Mouse (Mus musculus): ENCODE results near the gene Antxr1. TPM values are rescaled to one million over a fixed set of nuclear protein-coding genes. Genes with fewer than 3 reads are reported as not detected.
"Not testable (repeated sequence)": the region's sequence is repeated elsewhere in the genome, so short reads cannot be mapped to it uniquely, and the experiment has no call there.

Gene Antxr1
- total RNA-seq, 2 experiments from 2014 or later, result 15.4 to 16.5 TPM

- DNase-seq (ENCODE audit: low spot score in 2 of 2), result no peak
These were observed 232.3 kb downstream of the Antxr1 start for GRCm38 (mm10) chr6:87103314-87103713.

- peak; percentile 19 to 23 for DNase-seq (ENCODE audit: low spot score in 2 of 2)
These were observed 233.2 kb downstream of the Antxr1 start for GRCm38 (mm10) chr6:87102421-87102911.

GRCm38 (mm10) chr6:87101955-87102353, 233.7 kb downstream of the Antxr1 start:
- peak; percentile 14 to 29 for DNase-seq (ENCODE audit: low spot score in 2 of 2)

GRCm38 (mm10) chr6:87101281-87101954, 234.2 kb downstream of the Antxr1 start:
- peak; percentile 90 to 93 for DNase-seq (ENCODE audit: low spot score in 2 of 2)

- peak; percentile 19 to 22 for DNase-seq (ENCODE audit: low spot score in 2 of 2)
These were observed 235.2 kb downstream of the Antxr1 start for GRCm38 (mm10) chr6:87100297-87101020.

DNA sequence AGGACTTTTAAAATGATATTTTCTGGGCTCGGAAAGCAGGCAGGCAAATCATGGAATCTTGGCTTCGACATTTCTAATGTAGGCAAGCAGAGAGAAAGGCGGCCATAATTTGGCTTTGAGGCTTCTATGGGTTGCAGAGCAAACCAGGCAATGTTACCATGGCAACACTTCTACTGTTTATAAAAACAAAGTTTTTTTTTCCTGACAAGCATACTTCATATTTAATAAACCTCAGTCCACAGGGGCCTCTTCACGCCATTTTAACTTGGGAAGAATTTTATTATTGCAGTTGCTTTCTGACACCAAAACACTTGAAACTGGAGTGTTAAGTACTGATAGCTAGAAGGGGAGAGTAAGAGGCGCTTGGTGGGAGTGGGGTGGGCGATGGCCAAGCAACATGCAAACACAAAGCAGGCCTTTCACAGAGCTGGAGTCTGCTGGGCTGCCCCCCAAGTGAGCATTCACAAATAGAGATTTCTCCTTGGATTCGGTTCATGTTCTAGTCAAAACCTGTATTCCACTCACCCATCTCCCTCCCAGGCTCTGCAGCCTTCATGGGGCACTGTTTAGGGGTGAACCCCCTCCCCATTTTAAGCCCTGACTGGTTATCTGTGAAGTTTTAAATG, 235.8 kb downstream of the Antxr1 start:
- peak; percentile 40 to 47 for DNase-seq (ENCODE audit: low spot score in 2 of 2)

GRCm38 (mm10) chr6:87099261-87099660, 236.4 kb downstream of the Antxr1 start:
- DNase-seq (ENCODE audit: low spot score in 2 of 2), result no peak

GRCm38 (mm10) chr6:87093631-87094030, 242.0 kb downstream of the Antxr1 start:
- DNase-seq (ENCODE audit: low spot score in 2 of 2), result not testable (repeated sequence)

DNA sequence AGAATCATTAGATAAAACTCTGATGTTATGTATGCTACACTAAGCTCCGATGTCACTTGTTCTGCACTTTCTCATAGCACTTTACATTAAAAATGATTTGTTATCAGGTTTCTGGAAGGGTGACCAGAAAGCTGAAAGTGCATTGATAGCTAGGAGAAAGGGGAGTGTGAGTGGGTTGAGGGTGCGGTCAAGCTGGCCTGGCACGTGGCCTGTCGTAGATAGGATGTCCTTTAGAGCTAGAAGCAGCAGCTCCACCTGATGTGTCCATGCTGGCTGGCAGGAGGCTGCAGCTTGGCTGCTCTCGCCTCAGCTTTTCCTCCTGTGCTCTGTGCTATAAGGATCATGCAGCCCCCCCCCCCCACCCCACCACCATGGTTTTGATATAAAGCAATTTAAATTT, 243.1 kb downstream of the Antxr1 start:
- DNase-seq (ENCODE audit: low spot score in 2 of 2), result no peak

- no peak for DNase-seq (ENCODE audit: low spot score in 2 of 2)
These were observed 244.7 kb downstream of the Antxr1 start for GRCm38 (mm10) chr6:87090877-87091276.

- no peak for DNase-seq (ENCODE audit: low spot score in 2 of 2)
These were observed 247.3 kb downstream of the Antxr1 start for GRCm38 (mm10) chr6:87088356-87088755.

GRCm38 (mm10) chr6:87085026-87085425, 250.6 kb downstream of the Antxr1 start:
- no peak for DNase-seq (ENCODE audit: low spot score in 2 of 2)

Other genes with a start within 250 kb of the Antxr1 start
- not detected for gene D6Ertd527e, start 231.1 kb downstream of the Antxr1 start, total RNA-seq (2021)
- gene Gkn1, start 15.1 kb upstream of the Antxr1 start, total RNA-seq (2021), result not detected
- gene Gkn2, start 37.5 kb upstream of the Antxr1 start, total RNA-seq (2021), result not detected
- gene Gkn3, start 53.1 kb upstream of the Antxr1 start, total RNA-seq (2021), result 1 to 10 TPM; 1.0 to 1.8 TPM
- gene Bmp10, start 93.2 kb upstream of the Antxr1 start, total RNA-seq (2021), result under 1 TPM; 0.09 TPM
- gene Arhgap25, start 197.4 kb upstream of the Antxr1 start, total RNA-seq (2021), result 1 to 10 TPM; 3.5 to 4.5 TPM